Mouse (Mus musculus) ES-Bruce4 (cell line): ENCODE data around the gene Adap1. TPM values are rescaled to one million over a fixed set of nuclear protein-coding genes. Genes with fewer than 3 reads are reported as not detected.

ENCODE experiments used
- H3K27ac ChIP-seq: 2 replicates; pipeline ENCODE4 v1.5.1; 2012; ENCODE audit warnings: low read length, inconsistent platforms; ENCODE audit not compliant: insufficient read depth
- H3K27me3 ChIP-seq: 2 replicates; pipeline ENCODE4 v1.6.1; 2012; ENCODE audit warnings: mild to moderate bottlenecking, low read length, inconsistent platforms; ENCODE audit not compliant: control insufficient read depth, poor library complexity, insufficient read depth, severe bottlenecking
- H3K36me3 ChIP-seq: 2 replicates; pipeline ENCODE4 v1.6.1; 2012; ENCODE audit warnings: inconsistent platforms, mild to moderate bottlenecking, low read length, moderate library complexity; ENCODE audit not compliant: control insufficient read depth, poor library complexity, insufficient read depth, severe bottlenecking
- H3K4me1 ChIP-seq: one replicate; pipeline ENCODE4 v1.8.1; 2011; ENCODE audit warnings: low read length; ENCODE audit not compliant: control insufficient read depth, insufficient read depth
- H3K4me3 ChIP-seq: 2 replicates; pipeline ENCODE4 v1.5.1; 2011; ENCODE audit warnings: low read depth, mild to moderate bottlenecking, low read length
- H3K9ac ChIP-seq: 2 replicates; pipeline ENCODE4 v1.6.1; 2012; ENCODE audit warnings: low read depth, mild to moderate bottlenecking, inconsistent platforms; ENCODE audit not compliant: poor library complexity, severe bottlenecking
- H3K9me3 ChIP-seq: replicated peaks from 2 replicates; pipeline ENCODE4 v1.6.1; 2012; ENCODE audit warnings: mild to moderate bottlenecking, low read length, inconsistent platforms; ENCODE audit not compliant: control insufficient read depth, poor library complexity, insufficient read depth, severe bottlenecking
- CTCF ChIP-seq: IDR thresholded peaks from one replicate; pipeline ENCODE4 v1.8.1; 2011; ENCODE audit warnings: low read depth, low read length
- EP300 ChIP-seq: IDR thresholded peaks from 2 replicates; pipeline ENCODE4 v1.6.1; 2011; ENCODE audit warnings: low read depth, low read length; ENCODE audit not compliant: insufficient read depth
- POLR2A ChIP-seq: IDR thresholded peaks from one replicate; pipeline ENCODE4 v1.8.1; 2011; ENCODE audit warnings: low read length; ENCODE audit not compliant: insufficient read depth
- polyA plus RNA-seq: library from polyadenylated mRNA; stranded (reverse); fragments of >200 nt; gene quantifications from 2 replicates; pipeline ENCODE4 v1.2.4, GENCODE M21; 2011; ENCODE audit warnings: low read depth; ENCODE audit not compliant: missing spikeins, insufficient read depth, insufficient read length

The Adap1 gene
- polyA plus RNA-seq, 1 experiment, result 16.5 TPM

DNA sequence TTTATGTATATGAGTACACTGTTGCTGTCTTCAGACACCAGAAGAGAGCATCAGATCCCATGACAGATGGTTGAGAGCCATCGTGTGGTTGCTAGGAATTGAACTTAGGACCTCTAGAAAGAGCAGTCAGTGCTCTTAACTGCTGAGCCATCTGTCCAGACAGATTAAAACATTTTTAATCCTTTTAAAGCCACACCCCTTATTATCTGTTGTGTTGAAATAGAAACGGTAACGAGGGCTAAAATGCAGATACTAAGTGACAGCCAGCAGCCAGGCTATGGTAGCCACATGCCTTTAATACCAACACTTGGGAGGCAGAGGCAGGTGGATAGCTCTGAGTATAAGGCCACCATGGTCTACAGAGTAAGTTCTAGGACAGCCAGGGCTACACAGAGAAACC is 93.3 kb downstream of the Adap1 start:
- Histone ChIP-seq H3K27ac (no peak overlapping the region), H3K4me3 (no peak overlapping the region), H3K4me1 (no peaks in the 10 kb centered on the region), H3K9me3 (no peaks in the 10 kb centered on the region), H3K36me3 (peaks cover 36% of the 10 kb centered on the region), H3K9ac (no peak overlapping the region), H3K27me3 (no peaks in the 10 kb centered on the region)
- TF ChIP-seq CTCF (no peak), EP300 (no peak), POLR2A (no peak)

GRCm38 (mm10) chr5:139229716-139230115 is 95.7 kb downstream of the Adap1 start:
- H3K36me3 ChIP-seq, result peaks cover 38% of the 10 kb centered on the region

GRCm38 (mm10) chr5:139228318-139228717 is 97.1 kb downstream of the Adap1 start:
- no peaks in the 10 kb centered on the region for H3K27me3 ChIP-seq
- no peak overlapping the region for H3K9ac ChIP-seq
- H3K27ac ChIP-seq, result no peak overlapping the region
- TF ChIP-seq CTCF, result no peak
- no peak for TF ChIP-seq POLR2A
- no peak for TF ChIP-seq EP300
- H3K9me3 ChIP-seq, result no peaks in the 10 kb centered on the region
- H3K4me3 ChIP-seq, result no peak overlapping the region
- no peaks in the 10 kb centered on the region for H3K4me1 ChIP-seq
- peaks cover 39% of the 10 kb centered on the region for H3K36me3 ChIP-seq

More at GRCm38 (mm10) chr5:139229716-139230115, 95.7 kb downstream of the Adap1 start:
- TF ChIP-seq POLR2A, result no peak
- TF ChIP-seq EP300, result no peak
- no peak for TF ChIP-seq CTCF
- H3K4me3 ChIP-seq, result no peak overlapping the region
- H3K4me1 ChIP-seq, result no peaks in the 10 kb centered on the region
- H3K9me3 ChIP-seq, result no peaks in the 10 kb centered on the region
- no peaks in the 10 kb centered on the region for H3K27me3 ChIP-seq
- no peak overlapping the region for H3K27ac ChIP-seq
- no peak overlapping the region for H3K9ac ChIP-seq

DNA sequence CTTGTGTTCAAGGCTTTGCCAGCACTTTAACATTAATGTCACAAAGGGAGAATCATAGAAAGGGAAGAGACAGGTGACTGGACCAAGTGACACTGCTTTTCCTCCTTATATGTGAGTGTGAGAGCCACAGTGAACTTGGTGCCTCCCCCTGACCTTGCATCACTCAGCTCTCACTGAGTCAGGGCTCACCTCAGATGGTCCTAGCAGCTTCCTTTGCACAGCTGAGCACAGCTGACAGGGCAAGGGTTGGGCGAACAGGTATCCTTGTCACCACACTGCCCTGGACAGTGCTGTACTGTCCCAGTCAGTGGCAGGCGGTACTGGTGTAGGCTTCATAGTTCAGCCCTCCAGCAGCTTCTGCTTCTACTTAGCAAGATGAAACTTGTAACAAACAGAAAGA is 97.8 kb downstream of the Adap1 start:
- H3K27ac ChIP-seq, result no peak overlapping the region
- TF ChIP-seq EP300, result no peak
- no peak for TF ChIP-seq CTCF
- no peak for TF ChIP-seq POLR2A
- no peaks in the 10 kb centered on the region for H3K4me1 ChIP-seq
- H3K4me3 ChIP-seq, result no peak overlapping the region
- no peaks in the 10 kb centered on the region for H3K27me3 ChIP-seq
- H3K9ac ChIP-seq, result no peak overlapping the region
- H3K9me3 ChIP-seq, result no peaks in the 10 kb centered on the region
- H3K36me3 ChIP-seq, result peaks cover 41% of the 10 kb centered on the region

- no peaks in the 10 kb centered on the region for H3K9me3 ChIP-seq
- H3K27me3 ChIP-seq, result no peaks in the 10 kb centered on the region
- H3K9ac ChIP-seq, result no peak overlapping the region
- no peak overlapping the region for H3K4me3 ChIP-seq
- H3K4me1 ChIP-seq, result no peaks in the 10 kb centered on the region
- H3K36me3 ChIP-seq, result peaks cover 41% of the 10 kb centered on the region
- H3K27ac ChIP-seq, result no peak overlapping the region
- no peak for TF ChIP-seq EP300
- no peak for TF ChIP-seq CTCF
- TF ChIP-seq POLR2A, result no peak
Measured at GRCm38 (mm10) chr5:139227236-139227635, 98.2 kb downstream of the Adap1 start.

- Histone ChIP-seq H3K9ac (no peak overlapping the region), H3K27ac (no peak overlapping the region), H3K4me1 (no peaks in the 10 kb centered on the region), H3K9me3 (no peaks in the 10 kb centered on the region), H3K27me3 (no peaks in the 10 kb centered on the region), H3K4me3 (no peak overlapping the region), H3K36me3 (peaks cover 43% of the 10 kb centered on the region)
- no peak for TF ChIP-seq CTCF
- no peak for TF ChIP-seq EP300
- no peak for TF ChIP-seq POLR2A
Measured at GRCm38 (mm10) chr5:139223331-139223730, 102.1 kb downstream of the Adap1 start.

Other genes with a start within 250 kb of the Adap1 start
- gene Prkar1b, start 175.6 kb downstream of the Adap1 start, polyA plus RNA-seq, result 8.2 and 9.4 TPM in 2 replicates
- 21.6 and 22.6 TPM in 2 replicates for gene Dnaaf5, start 175.4 kb downstream of the Adap1 start, polyA plus RNA-seq
- 74.1 and 84.2 TPM in 2 replicates for gene Sun1, start 125.0 kb downstream of the Adap1 start, polyA plus RNA-seq
- 55.9 and 67.7 TPM in 2 replicates for gene Get4, start 73.3 kb downstream of the Adap1 start, polyA plus RNA-seq
- 19.9 and 26.1 TPM in 2 replicates for gene Cox19, start 25.8 kb upstream of the Adap1 start, polyA plus RNA-seq
- not detected in 2 replicates for gene Cyp2w1, start 27.0 kb upstream of the Adap1 start, polyA plus RNA-seq
- gene Gpr146, start 52.1 kb upstream of the Adap1 start, polyA plus RNA-seq, result 0.82 and 0.91 TPM in 2 replicates
- not detected in 2 replicates for gene C130050O18Rik, start 79.7 kb upstream of the Adap1 start, polyA plus RNA-seq
- gene Gper1, start 97.5 kb upstream of the Adap1 start, polyA plus RNA-seq, result not detected in 2 replicates
- 44.5 and 48.7 TPM in 2 replicates for gene 3110082I17Rik, start 134.9 kb upstream of the Adap1 start, polyA plus RNA-seq
- gene Zfand2a, start 158.9 kb upstream of the Adap1 start, polyA plus RNA-seq, result 10.7 and 11.3 TPM in 2 replicates
- not detected in 2 replicates for gene Uncx, start 217.9 kb upstream of the Adap1 start, polyA plus RNA-seq